Mouse (Mus musculus) G1E (cell line): ENCODE data around the gene Atl2. TPM values are rescaled to one million over a fixed set of nuclear protein-coding genes. Genes with fewer than 3 reads are reported as not detected.

Experiments used
- ATAC-seq: 2 replicates; pipeline ENCODE4 v1.8.0; 2016; ENCODE audit warnings: mild to moderate bottlenecking; ENCODE audit not compliant: insufficient number of reproducible peaks, poor library complexity, low FRiP score, severe bottlenecking; ENCODE audit errors: extremely low read depth
- DNase-seq: peaks from one replicate; pipeline ENCODE4 v3.0.0; 2012; ENCODE audit warnings: low spot score
- H3K27me3 ChIP-seq: 2 replicates; pipeline ENCODE4 v1.6.1; 2012; ENCODE audit warnings: mild to moderate bottlenecking, low read length, inconsistent platforms; ENCODE audit not compliant: insufficient read depth
- H3K36me3 ChIP-seq: replicated peaks from 2 replicates; pipeline ENCODE3; 2012; ENCODE audit warnings: mild to moderate bottlenecking, inconsistent platforms
- H3K4me1 ChIP-seq: 2 replicates; pipeline ENCODE4 v1.6.1; 2012; ENCODE audit warnings: low read depth, low read length, inconsistent platforms, mixed read lengths; ENCODE audit not compliant: insufficient read depth
- H3K4me3 ChIP-seq: 2 replicates; pipeline ENCODE4 v1.5.1; 2012; ENCODE audit warnings: low read depth, mild to moderate bottlenecking, inconsistent platforms, low read length, moderate library complexity, mixed read lengths
- H3K9me3 ChIP-seq: replicated peaks from 2 replicates; pipeline ENCODE4 v1.6.1; 2012; ENCODE audit warnings: inconsistent platforms
- CTCF ChIP-seq: IDR thresholded peaks from 2 replicates; pipeline ENCODE4 v1.5.1; 2012; ENCODE audit warnings: low read depth, low read length, inconsistent platforms, mixed read lengths
- GATA1 ChIP-seq: IDR thresholded peaks from 2 replicates; pipeline ENCODE4 v1.6.1; 2012; ENCODE audit warnings: borderline replicate concordance, low read length, inconsistent platforms, mixed read lengths
- GATA2 ChIP-seq: IDR thresholded peaks from 2 replicates; pipeline ENCODE4 v1.6.1; 2012; ENCODE audit warnings: low read depth, low read length, inconsistent platforms, borderline replicate concordance
- POLR2AphosphoS5 ChIP-seq: IDR thresholded peaks from 2 replicates; pipeline ENCODE4 v1.6.1; 2012; ENCODE audit warnings: low read depth, low read length, inconsistent platforms; ENCODE audit not compliant: insufficient replicate concordance
- TAL1 ChIP-seq: conservative IDR thresholded peaks from 2 replicates; pipeline ENCODE4 v1.6.1; 2012; ENCODE audit warnings: low read depth, low read length, inconsistent platforms, mixed read lengths
- polyA plus RNA-seq: library from polyadenylated mRNA; stranded (reverse); fragments of >175 nt; gene quantifications from 2 replicates; pipeline ENCODE4 v1.2.3, GENCODE M21; 2012
- total RNA-seq, 2 experiments: library from RNA; stranded (forward) in 1 of 2; stranded (reverse) in 1 of 2; fragments of 200-1000 nt in 1 of 2; fragments of >200 nt in 1 of 2; fragmentation: Nextera tagmentation in 1 of 2; gene quantifications; 2 replicates each; pipeline ENCODE4 v1.2.3; 2014 to 2017

The Atl2 gene
- total and polyA plus RNA-seq, 3 experiments = 4.7 to 93.3 (median 71.5) TPM

DNA sequence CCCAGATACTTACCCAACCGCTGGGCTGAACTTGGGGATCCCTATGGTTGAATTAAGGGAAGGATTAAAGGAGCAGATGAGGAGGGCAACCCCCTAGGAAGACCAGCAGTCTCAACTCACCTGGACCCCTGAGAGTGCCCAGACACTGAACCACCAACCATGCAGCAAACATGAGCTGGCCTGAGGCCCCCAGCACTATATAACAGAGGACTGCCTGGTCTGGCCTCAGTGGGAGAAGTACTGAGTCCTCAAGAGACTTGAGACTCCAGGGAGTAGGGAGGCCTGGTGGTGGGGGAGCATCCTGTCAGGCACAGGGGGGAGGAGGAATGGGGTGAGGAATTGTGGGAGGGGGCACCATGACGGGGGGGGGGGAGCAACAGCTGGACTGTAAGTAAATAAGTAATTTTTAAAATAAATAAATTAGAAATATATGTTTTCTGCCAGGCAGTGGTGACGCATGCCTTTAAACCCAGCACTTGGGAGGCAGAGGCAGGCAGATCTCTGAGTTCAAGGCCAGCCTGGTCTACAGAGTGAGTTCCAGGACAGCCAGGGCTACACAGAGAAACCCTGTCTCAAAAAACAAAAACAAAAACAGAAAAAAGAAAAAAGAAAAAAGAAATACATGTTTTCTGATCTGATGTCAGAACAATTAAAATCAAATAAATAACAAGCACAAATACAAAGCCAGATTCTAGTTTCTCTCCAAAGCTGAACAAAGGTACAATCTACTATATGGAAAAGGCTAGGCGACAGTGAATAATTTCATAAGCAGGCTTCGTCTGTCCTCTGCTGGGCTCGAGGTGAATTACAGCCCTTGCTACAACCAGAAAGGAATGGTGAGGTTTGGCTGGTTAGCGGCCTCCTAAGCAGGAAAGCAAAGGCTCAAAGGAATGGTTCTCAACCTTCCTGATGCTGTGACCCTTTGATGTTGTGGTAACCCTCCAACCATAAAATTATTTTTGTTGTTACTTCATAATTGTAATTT lies 55.4 kb downstream of the Atl2 start:
- no peak overlapping the region for H3K4me3 ChIP-seq
- TF ChIP-seq POLR2AphosphoS5 (no peak), CTCF (peak; percentile 84)
- H3K36me3 ChIP-seq = no peaks in the 10 kb centered on the region
- ATAC-seq (peak; percentile 70), DNase-seq (peak; percentile 19)
- H3K9me3 ChIP-seq = no peaks in the 10 kb centered on the region
- H3K27me3 ChIP-seq = peaks cover 17% of the 10 kb centered on the region
- no peaks in the 10 kb centered on the region for H3K4me1 ChIP-seq

DNA sequence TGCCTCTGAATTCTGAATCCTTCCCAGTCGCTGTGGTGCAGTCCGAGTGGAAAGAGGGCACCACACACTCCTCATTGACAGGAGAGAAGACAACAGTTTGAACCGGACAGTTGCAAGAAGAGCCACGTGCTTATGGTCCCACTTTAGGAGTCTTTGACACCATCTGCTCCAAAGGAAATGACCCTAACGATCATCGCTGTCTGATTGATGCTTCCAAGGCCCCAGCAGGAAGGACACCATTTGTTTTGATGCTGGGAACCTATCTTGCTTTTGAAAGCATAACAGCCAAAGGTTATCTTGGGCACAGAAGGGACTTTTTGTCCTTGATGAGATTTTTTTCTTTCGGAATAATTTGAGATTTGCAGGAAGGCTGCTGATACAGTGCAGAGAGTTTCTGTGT lies 58.9 kb downstream of the Atl2 start:
- Histone ChIP-seq H3K4me1 (no peaks in the 10 kb centered on the region), H3K36me3 (no peaks in the 10 kb centered on the region), H3K4me3 (no peak overlapping the region), H3K27me3 (peaks cover 13% of the 10 kb centered on the region), H3K9me3 (no peaks in the 10 kb centered on the region)
- TF ChIP-seq GATA1 (no peak), CTCF (no peak), TAL1 (no peak), POLR2AphosphoS5 (no peak), GATA2 (no peak)
- ATAC-seq = no peak
- DNase-seq = no peak

GRCm38 (mm10) chr17:79835714-79836373 lies 60.1 kb downstream of the Atl2 start:
- peaks cover 10% of the 10 kb centered on the region; the same call in 1 of the 2 replicates for H3K27me3 ChIP-seq
- H3K4me1 ChIP-seq = no peaks in the 10 kb centered on the region
- no peak overlapping the region for H3K4me3 ChIP-seq
- DNase-seq = no peak
- ATAC-seq = no peak
- H3K36me3 ChIP-seq = no peaks in the 10 kb centered on the region
- no peak for TF ChIP-seq TAL1
- TF ChIP-seq CTCF = no peak
- TF ChIP-seq GATA2 = no peak
- TF ChIP-seq GATA1 = no peak
- no peak for TF ChIP-seq POLR2AphosphoS5
- no peaks in the 10 kb centered on the region for H3K9me3 ChIP-seq

GRCm38 (mm10) chr17:79832284-79832683 lies 63.6 kb downstream of the Atl2 start:
- Histone ChIP-seq H3K36me3 (no peaks in the 10 kb centered on the region), H3K27me3 (no peaks in the 10 kb centered on the region; the same call in 1 of the 2 replicates), H3K4me1 (no peaks in the 10 kb centered on the region), H3K9me3 (no peaks in the 10 kb centered on the region), H3K4me3 (no peak overlapping the region)
- TF ChIP-seq GATA1 = no peak
- no peak for TF ChIP-seq POLR2AphosphoS5
- TF ChIP-seq CTCF = no peak
- TF ChIP-seq TAL1 = no peak
- no peak for TF ChIP-seq GATA2
- ATAC-seq (no peak), DNase-seq (no peak)

DNA sequence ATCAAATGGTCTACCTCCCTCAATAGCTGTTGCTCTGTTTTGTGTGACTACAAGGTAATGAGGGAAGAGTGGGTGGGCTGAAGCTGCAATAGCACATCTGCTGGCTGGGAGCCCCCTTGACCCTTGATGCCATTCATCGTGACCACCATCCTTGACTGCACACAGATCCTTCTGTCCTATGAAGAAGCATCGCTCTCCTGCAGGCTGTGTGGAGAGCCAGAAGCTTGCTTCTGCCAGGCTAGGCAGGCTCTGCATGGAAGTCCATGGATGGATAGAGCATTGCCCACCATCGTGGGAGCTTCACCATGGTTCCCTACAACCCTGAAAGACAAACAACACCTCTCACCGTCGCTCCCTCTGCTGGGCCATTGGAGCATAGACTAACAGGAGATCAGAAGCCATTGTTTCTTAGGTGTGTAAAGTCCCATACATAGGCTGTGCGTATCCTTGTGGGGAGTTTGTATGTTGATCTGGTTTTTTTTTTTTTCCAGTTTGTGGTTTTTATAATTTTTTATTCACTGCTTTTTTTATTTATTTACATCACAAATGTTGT lies 69.4 kb downstream of the Atl2 start:
- no peak for ATAC-seq
- Histone ChIP-seq H3K36me3 (no peaks in the 10 kb centered on the region), H3K4me3 (no peak overlapping the region), H3K27me3 (peaks cover 5% of the 10 kb centered on the region), H3K9me3 (no peaks in the 10 kb centered on the region), H3K4me1 (no peaks in the 10 kb centered on the region)
- TF ChIP-seq GATA1 = no peak
- TF ChIP-seq TAL1 = no peak
- TF ChIP-seq GATA2 = no peak
- no peak for TF ChIP-seq POLR2AphosphoS5
- TF ChIP-seq CTCF = no peak
- DNase-seq = no peak
